Mouse (Mus musculus) erythroid progenitor cell, adult 5-6 weeks (primary cell): ENCODE results near the gene Hsdl1. TPM values are rescaled to one million over a fixed set of nuclear protein-coding genes. Genes with fewer than 3 reads are reported as not detected.

Experiments
- ATAC-seq: replicated peaks from 2 replicates; pipeline ENCODE4 v1.8.0; 2016; ENCODE audit warnings: moderate number of reproducible peaks, mild to moderate bottlenecking, moderate TSS enrichment, inconsistent platforms; ENCODE audit not compliant: poor library complexity, low FRiP score, severe bottlenecking
- total RNA-seq, 2 experiments: library from RNA; stranded (forward) in 1 of 2; stranded (reverse) in 1 of 2; fragments of 150-400 nt in 1 of 2; fragments of 186-747, 209-891 nt in 1 of 2; gene quantifications; 2 replicates each; pipeline versions ENCODE4 v1.2.3 to v1.2.4; 2015 to 2017; ENCODE audit warnings: low replicate concordance in 2 of 2

Gene Hsdl1
- total RNA-seq, 2 experiments from 2014 or later, result 8.4 to 24.1 TPM

DNA sequence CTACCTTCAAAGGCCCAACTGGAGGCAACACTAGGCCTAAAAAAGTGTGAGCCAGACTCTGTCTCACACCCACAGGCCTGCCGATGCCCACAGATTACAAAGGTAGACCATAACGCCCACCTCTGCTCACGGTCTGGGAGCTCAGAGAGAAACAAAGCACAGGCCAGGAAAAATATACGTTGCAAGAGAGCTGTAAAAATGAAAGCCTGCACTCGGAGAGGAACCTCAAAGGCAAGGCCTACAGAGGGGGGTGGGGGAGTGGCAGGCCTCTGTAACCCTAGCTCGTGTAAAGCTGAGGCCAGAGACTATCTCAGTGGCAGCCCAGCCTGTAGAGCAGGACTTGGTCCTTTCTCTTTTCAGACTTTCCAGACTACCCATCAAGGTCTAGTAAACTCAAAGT lies 29.8 kb downstream of the Hsdl1 start:
- no peak for ATAC-seq

DNA sequence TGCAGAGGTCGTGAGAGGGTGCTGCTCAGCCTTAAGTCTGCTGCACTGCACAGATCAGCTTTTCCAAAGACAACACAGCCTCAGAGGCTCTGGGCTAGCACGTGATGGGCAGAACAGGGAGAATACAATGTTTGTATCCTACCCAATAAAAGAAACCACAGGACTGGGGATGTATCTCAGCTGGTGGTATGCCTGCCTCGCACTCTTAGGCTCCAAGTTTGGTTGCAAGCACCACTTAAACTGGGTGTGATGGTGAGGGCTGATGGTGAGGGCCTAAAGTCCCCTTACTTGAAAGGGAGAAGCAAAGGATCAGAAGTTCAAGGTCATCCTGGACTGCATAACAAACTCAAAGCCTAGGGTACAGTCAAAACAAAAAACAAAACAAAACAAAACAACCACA lies 30.4 kb downstream of the Hsdl1 start:
- ATAC-seq, result no peak

DNA sequence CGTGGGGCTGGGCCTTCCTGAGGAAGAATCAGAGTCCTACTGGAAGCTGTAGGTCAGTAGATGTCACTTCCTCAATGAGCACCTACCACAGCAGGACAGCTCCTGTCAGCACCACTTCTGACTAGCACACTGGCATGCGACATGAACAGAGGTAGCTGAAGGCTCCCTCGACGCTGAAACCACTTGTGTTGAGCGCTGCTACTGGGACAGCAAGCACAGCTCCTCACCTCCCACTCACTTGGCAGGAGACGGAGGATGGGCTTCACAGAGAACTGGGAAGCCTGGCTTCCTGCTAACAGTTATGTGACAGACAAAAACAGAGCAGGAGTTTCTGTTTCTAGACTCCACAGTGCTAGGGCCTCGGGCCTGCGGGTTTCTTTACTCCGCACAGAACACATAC lies 43.0 kb downstream of the Hsdl1 start:
- no peak for ATAC-seq

DNA sequence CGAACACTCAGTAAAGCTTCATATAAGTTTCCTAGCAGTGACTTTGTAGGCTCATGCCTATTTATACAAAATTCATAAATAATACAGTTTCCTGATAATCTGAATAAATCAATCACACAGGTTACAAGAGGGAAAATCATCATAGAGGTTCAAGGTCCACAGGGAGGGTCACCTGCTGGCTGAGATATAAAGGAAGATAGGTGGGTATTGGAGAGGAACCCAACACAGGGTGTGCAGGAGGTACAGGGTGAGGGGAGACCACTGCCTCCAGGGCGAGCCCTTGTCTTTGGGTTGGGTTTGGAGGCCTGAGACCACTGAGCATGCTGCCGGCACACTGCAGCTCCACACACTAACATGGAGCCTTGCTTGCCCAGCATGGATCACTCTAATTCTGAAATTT lies 43.6 kb downstream of the Hsdl1 start:
- no peak for ATAC-seq

DNA sequence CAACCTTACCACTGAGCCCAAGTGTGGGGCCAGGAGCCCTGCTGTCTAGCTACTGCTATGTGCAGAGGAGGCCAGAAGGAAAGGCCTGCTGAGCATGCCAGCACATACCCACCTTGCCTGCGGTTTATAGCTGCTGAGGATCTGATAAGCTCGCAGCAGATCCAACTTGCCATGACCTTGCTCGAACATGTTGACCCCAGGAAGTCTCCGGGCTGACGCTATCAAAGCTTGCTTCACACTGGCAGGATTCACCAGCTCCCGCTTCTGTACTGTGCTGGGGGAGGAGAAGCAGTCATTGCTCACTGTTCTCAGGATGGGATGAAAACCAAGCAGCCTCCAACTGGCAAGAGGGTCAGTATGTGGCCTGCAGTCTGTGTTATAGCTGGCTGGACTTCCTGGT lies 44.0 kb downstream of the Hsdl1 start:
- ATAC-seq, result no peak

DNA sequence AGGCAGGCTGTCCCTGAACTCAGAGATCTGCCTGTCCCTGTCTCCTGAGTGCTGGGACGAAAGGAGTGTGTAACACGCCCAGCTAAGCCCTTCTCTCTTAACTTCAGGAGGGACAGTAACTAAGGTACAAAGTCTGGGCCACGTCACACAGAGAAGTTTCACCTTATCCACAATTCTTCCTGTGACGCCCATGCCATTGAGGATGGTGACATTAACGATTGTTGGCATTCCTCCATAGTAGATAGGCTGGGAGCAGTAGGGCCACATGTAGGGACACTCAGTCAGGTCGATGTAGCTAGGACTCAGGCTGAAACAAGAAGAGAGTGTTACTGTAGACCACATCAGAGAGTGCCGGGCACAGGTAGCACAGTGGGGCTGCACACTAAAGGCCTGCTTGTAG lies 46.2 kb downstream of the Hsdl1 start:
- ATAC-seq, result no peak

DNA sequence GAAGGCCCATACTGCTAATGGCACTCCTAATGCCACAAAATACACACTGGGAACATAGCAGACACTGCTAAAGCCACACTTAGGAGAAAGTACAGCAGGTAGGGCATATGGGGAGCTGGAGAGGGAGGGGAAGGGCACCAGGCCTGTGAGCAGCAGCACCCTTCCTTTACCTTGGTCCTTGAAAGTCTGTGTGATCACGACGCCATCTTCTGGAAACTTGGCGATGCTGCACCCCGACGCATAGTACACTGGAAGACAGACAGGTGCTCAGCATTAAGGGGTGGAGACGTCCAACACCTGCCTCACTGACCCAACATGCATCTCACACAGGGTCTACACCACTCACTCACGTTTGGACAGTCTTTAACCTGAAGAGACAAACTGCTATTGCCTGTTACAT lies 54.9 kb downstream of the Hsdl1 start:
- ATAC-seq, result no peak

DNA sequence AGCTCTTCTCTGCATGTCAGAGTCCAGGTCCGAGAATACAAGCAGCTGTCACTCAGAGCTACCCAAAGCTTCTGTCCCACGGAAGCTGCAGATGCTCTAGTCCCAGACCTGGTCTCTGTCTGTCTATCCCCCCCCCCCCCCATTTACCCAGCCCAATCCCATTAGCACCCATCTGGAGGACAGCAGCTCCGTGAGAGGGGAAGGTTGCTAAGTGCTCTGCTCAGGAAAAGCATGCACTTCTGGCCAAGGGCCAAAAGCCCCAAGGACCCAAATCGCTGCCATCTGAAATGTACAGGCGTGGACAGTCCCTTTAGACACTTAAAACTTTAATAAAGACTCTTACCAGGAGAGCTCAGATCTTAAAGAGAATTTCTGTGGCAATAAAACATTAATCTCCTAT lies 58.3 kb downstream of the Hsdl1 start:
- ATAC-seq, result no peak

DNA sequence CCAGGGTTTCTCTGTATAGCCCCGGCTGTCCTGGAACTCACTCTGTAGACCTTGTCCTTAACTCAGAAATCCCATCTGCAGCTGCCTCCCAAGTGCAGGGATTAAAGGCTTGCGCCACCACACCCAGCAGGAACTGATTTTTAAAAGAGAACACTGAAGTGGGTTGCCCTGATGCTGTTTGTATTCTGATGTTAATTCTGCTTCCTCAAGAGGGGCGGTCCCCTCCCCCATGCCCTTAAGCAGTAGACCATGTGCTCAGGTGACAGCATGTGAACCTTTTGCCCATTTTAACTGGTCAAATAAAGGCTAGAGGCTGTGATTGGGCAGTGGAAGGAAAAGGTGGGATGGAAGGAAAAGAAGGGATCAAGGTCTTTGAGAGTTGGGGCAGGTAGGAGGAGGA lies 59.2 kb downstream of the Hsdl1 start:
- no peak for ATAC-seq

DNA sequence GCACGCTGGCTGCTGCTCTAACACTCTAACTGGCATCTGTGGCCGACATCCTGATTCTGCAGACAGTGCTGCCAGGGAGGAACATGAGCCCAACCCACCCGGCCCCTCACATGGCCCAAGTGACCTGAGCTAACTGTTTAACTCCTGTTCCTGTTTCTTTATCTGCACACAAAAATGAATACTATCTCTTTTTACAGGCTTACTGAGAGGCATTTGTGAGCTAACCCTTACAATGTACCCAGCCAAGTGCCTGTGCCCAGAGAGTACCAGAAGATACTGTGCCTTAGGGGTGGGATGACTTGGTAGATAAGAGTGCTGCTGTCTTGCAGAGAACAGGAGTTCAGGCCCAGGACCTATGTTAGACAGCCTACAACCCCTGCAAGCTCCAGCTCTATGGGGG lies 60.0 kb downstream of the Hsdl1 start:
- no peak for ATAC-seq

DNA sequence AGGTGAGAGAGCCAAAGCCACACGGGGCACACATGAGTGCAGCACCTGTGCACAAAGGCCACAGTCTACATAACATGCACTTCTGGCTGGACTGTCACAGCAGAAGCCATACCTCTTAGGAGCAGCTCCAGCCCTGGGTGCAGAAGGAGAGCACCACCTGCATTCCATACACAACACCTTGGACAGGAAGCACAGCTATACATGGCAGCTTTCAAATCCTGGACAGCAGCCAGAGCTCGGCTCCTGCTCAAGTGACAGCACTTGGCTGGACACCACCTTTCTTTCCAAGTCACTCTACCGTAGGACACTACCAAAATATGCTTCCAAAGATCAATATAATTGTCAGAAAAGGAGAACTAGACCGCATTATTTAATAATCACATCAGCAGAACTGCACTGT lies 61.6 kb downstream of the Hsdl1 start:
- ATAC-seq, result no peak

Other genes starting within 250 kb of the Hsdl1 start
- gene Hsbp1, start 230.7 kb downstream of the Hsdl1 start, total RNA-seq (2015; ENCODE audit: low replicate concordance), result 38.9 and 42.3 TPM in 2 replicates
- gene Hsbp1, start 230.7 kb downstream of the Hsdl1 start, total RNA-seq (2017; ENCODE audit: low replicate concordance), result 15.3 and 22.3 TPM in 2 replicates
- 3.6 and 3.8 TPM in 2 replicates for gene Mlycd, start 180.3 kb downstream of the Hsdl1 start, total RNA-seq (2015; ENCODE audit: low replicate concordance)
- gene Mlycd, start 180.3 kb downstream of the Hsdl1 start, total RNA-seq (2017; ENCODE audit: low replicate concordance), result 0.64 and 1.6 TPM in 2 replicates
- gene Osgin1, start 141.1 kb downstream of the Hsdl1 start, total RNA-seq (2015; ENCODE audit: low replicate concordance), result not detected in 2 replicates
- gene Osgin1, start 141.1 kb downstream of the Hsdl1 start, total RNA-seq (2017; ENCODE audit: low replicate concordance), result not detected in 2 replicates
- gene Necab2, start 128.5 kb downstream of the Hsdl1 start, total RNA-seq (2015; ENCODE audit: low replicate concordance), result not detected in 2 replicates
- not detected in 2 replicates for gene Necab2, start 128.5 kb downstream of the Hsdl1 start, total RNA-seq (2017; ENCODE audit: low replicate concordance)
- gene Slc38a8, start 73.5 kb downstream of the Hsdl1 start, total RNA-seq (2015; ENCODE audit: low replicate concordance), result not detected in 2 replicates
- not detected in 2 replicates for gene Slc38a8, start 73.5 kb downstream of the Hsdl1 start, total RNA-seq (2017; ENCODE audit: low replicate concordance)
- gene Mbtps1, start 16.4 kb downstream of the Hsdl1 start, total RNA-seq (2015; ENCODE audit: low replicate concordance), result 30.3 and 88.4 TPM in 2 replicates
- 35.7 and 42.7 TPM in 2 replicates for gene Mbtps1, start 16.4 kb downstream of the Hsdl1 start, total RNA-seq (2017; ENCODE audit: low replicate concordance)
- not detected in 2 replicates for gene Dnaaf1, start 52 bp upstream of the Hsdl1 start, total RNA-seq (2015; ENCODE audit: low replicate concordance)
- not detected in 2 replicates for gene Dnaaf1, start 52 bp upstream of the Hsdl1 start, total RNA-seq (2017; ENCODE audit: low replicate concordance)
- gene Taf1c, start 30.0 kb upstream of the Hsdl1 start, total RNA-seq (2015; ENCODE audit: low replicate concordance), result 2.5 and 4.3 TPM in 2 replicates
- 2.4 and 3.0 TPM in 2 replicates for gene Taf1c, start 30.0 kb upstream of the Hsdl1 start, total RNA-seq (2017; ENCODE audit: low replicate concordance)
- gene Adad2, start 37.6 kb upstream of the Hsdl1 start, total RNA-seq (2015; ENCODE audit: low replicate concordance), result not detected in 2 replicates
- gene Adad2, start 37.6 kb upstream of the Hsdl1 start, total RNA-seq (2017; ENCODE audit: low replicate concordance), result not detected in 2 replicates
- gene Kcng4, start 60.5 kb upstream of the Hsdl1 start, total RNA-seq (2015; ENCODE audit: low replicate concordance), result not detected in 2 replicates
- not detected in 2 replicates for gene Kcng4, start 60.5 kb upstream of the Hsdl1 start, total RNA-seq (2017; ENCODE audit: low replicate concordance)
- gene Wfdc1, start 91.2 kb upstream of the Hsdl1 start, total RNA-seq (2015; ENCODE audit: low replicate concordance), result not detected in 2 replicates
- not detected in 2 replicates for gene Wfdc1, start 91.2 kb upstream of the Hsdl1 start, total RNA-seq (2017; ENCODE audit: low replicate concordance)
- gene Atp2c2, start 124.8 kb upstream of the Hsdl1 start, total RNA-seq (2015; ENCODE audit: low replicate concordance), result not detected in 2 replicates
- not detected in 2 replicates for gene Atp2c2, start 124.8 kb upstream of the Hsdl1 start, total RNA-seq (2017; ENCODE audit: low replicate concordance)
- gene Tldc1, start 203.2 kb upstream of the Hsdl1 start, total RNA-seq (2015; ENCODE audit: low replicate concordance), result 4.2 TPM in 1 of 2 replicates, not detected in the other
- 0.51 TPM in 1 of 2 replicates, not detected in the other for gene Tldc1, start 203.2 kb upstream of the Hsdl1 start, total RNA-seq (2017; ENCODE audit: low replicate concordance)